Mouse (Mus musculus) MEL (cell line): Measurements from ENCODE around the gene Itk. TPM values are rescaled to one million over a fixed set of nuclear protein-coding genes. Genes with fewer than 3 reads are reported as not detected.

Experiments
- CTCF ChIP-seq, 3 experiments: IDR thresholded peaks in 2 of 3; conservative IDR thresholded peaks in 1 of 3; 2 replicates each; pipeline ENCODE4 v1.5.1; 2011 to 2012; ENCODE audit warnings: low read length in 3 of 3, low read depth in 2 of 3, mild to moderate bottlenecking in 2 of 3, improper control_type of control experiment in 1 of 3, inconsistent platforms in 1 of 3, mixed read lengths in 1 of 3, moderate library complexity in 1 of 3; ENCODE audit not compliant: control insufficient read depth in 1 of 3, insufficient read depth in 1 of 3, poor library complexity in 1 of 3, severe bottlenecking in 1 of 3
- E2F4 ChIP-seq: IDR thresholded peaks from 2 replicates; pipeline ENCODE4 v1.6.1; 2011; ENCODE audit warnings: low read depth, low read length, improper control_type of control experiment, borderline replicate concordance
- ELF1 ChIP-seq: IDR thresholded peaks from 2 replicates; pipeline ENCODE4 v1.6.1; 2014; ENCODE audit warnings: low read depth, mild to moderate bottlenecking, inconsistent platforms, low read length, improper control_type of control experiment, moderate library complexity
- EP300 ChIP-seq, 2 experiments: IDR thresholded peaks; 2 replicates each; pipeline ENCODE4 v1.6.1; 2011; ENCODE audit warnings: improper control_type of control experiment in 2 of 2, low read length in 2 of 2, low read depth in 1 of 2, mild to moderate bottlenecking in 1 of 2
- ETS1 ChIP-seq: IDR thresholded peaks from 2 replicates; pipeline ENCODE4 v1.6.1; 2012; ENCODE audit warnings: low read depth, mild to moderate bottlenecking, inconsistent platforms, low read length, improper control_type of control experiment, moderate library complexity
- GATA1 ChIP-seq: IDR thresholded peaks from 2 replicates; pipeline ENCODE4 v1.6.1; 2011; ENCODE audit warnings: low read depth, low read length, improper control_type of control experiment
- HCFC1 ChIP-seq: IDR thresholded peaks from 2 replicates; pipeline ENCODE4 v1.6.1; 2012; ENCODE audit warnings: low read depth, mild to moderate bottlenecking, inconsistent platforms, low read length, improper control_type of control experiment, moderate library complexity
- JUND ChIP-seq: IDR thresholded peaks from 2 replicates; pipeline ENCODE4 v1.6.1; 2011; ENCODE audit warnings: low read depth, mild to moderate bottlenecking, improper control_type of control experiment, low read length
- MAFK ChIP-seq: IDR thresholded peaks from 2 replicates; pipeline ENCODE4 v1.6.1; 2011; ENCODE audit warnings: low read depth, mild to moderate bottlenecking, low read length, improper control_type of control experiment, borderline replicate concordance
- MAX ChIP-seq: IDR thresholded peaks from 2 replicates; pipeline ENCODE4 v1.6.1; 2011; ENCODE audit warnings: low read length, improper control_type of control experiment
- MEF2A ChIP-seq: IDR thresholded peaks from 2 replicates; pipeline ENCODE4 v1.6.1; 2014; ENCODE audit warnings: low read depth, mild to moderate bottlenecking, inconsistent platforms, low read length, improper control_type of control experiment; ENCODE audit not compliant: poor library complexity, insufficient replicate concordance, severe bottlenecking; ENCODE audit errors: extremely low read depth
- MYB ChIP-seq: IDR thresholded peaks from 2 replicates; pipeline ENCODE4 v1.6.1; 2011; ENCODE audit warnings: mild to moderate bottlenecking, low read depth, low read length, improper control_type of control experiment
- MYC ChIP-seq: IDR thresholded peaks from 2 replicates; pipeline ENCODE4 v1.6.1; 2011; ENCODE audit warnings: low read depth, mild to moderate bottlenecking, low read length, improper control_type of control experiment, moderate library complexity
- NRF1 ChIP-seq: IDR thresholded peaks from 2 replicates; pipeline ENCODE4 v1.6.1; 2014; ENCODE audit warnings: low read depth, mild to moderate bottlenecking, inconsistent platforms, low read length, improper control_type of control experiment, moderate library complexity; ENCODE audit not compliant: poor library complexity, insufficient read depth, severe bottlenecking
- POLR2A ChIP-seq, 2 experiments: IDR thresholded peaks; 2 replicates each; pipeline ENCODE4 v1.6.1; 2011 to 2012; ENCODE audit warnings: low read length in 2 of 2, mild to moderate bottlenecking in 2 of 2, control low read depth in 1 of 2, improper control_type of control experiment in 1 of 2, low read depth in 1 of 2, moderate library complexity in 1 of 2; ENCODE audit not compliant: control insufficient read depth in 1 of 2, insufficient read depth in 1 of 2, poor library complexity in 1 of 2
- POLR2AphosphoS2 ChIP-seq: IDR thresholded peaks from 2 replicates; pipeline ENCODE4 v1.6.1; 2011; ENCODE audit warnings: low read length, improper control_type of control experiment
- RCOR1 ChIP-seq: IDR thresholded peaks from 2 replicates; pipeline ENCODE4 v1.6.1; 2012; ENCODE audit warnings: low read depth, mild to moderate bottlenecking, inconsistent platforms, low read length, improper control_type of control experiment
- SIN3A ChIP-seq: IDR thresholded peaks from 2 replicates; pipeline ENCODE4 v1.6.1; 2012; ENCODE audit warnings: low read length, improper control_type of control experiment, inconsistent platforms
- TCF12 ChIP-seq: IDR thresholded peaks from 2 replicates; pipeline ENCODE4 v1.6.1; 2014; ENCODE audit warnings: low read depth, mild to moderate bottlenecking, inconsistent platforms, low read length, improper control_type of control experiment, moderate library complexity
- USF1 ChIP-seq: IDR thresholded peaks from 2 replicates; pipeline ENCODE4 v1.6.1; 2014; ENCODE audit warnings: low read depth, mild to moderate bottlenecking, inconsistent platforms, low read length, improper control_type of control experiment, moderate library complexity
- USF2 ChIP-seq, 2 experiments: IDR thresholded peaks; 2 replicates each; pipeline ENCODE4 v1.6.1; 2011 to 2012; ENCODE audit warnings: improper control_type of control experiment in 2 of 2, low read length in 2 of 2, borderline replicate concordance in 1 of 2, inconsistent platforms in 1 of 2, low read depth in 1 of 2, mild to moderate bottlenecking in 1 of 2; ENCODE audit not compliant: insufficient read depth in 1 of 2
- ZKSCAN1 ChIP-seq: IDR thresholded peaks from 2 replicates; pipeline ENCODE4 v1.6.1; 2012; ENCODE audit warnings: low read depth, mild to moderate bottlenecking, inconsistent platforms, low read length, improper control_type of control experiment, moderate library complexity
- ZMIZ1 ChIP-seq: IDR thresholded peaks from 2 replicates; pipeline ENCODE4 v1.6.1; 2012; ENCODE audit warnings: low read depth, mild to moderate bottlenecking, inconsistent platforms, low read length, improper control_type of control experiment, moderate library complexity
- polyA plus RNA-seq, 2 experiments: library from polyadenylated mRNA; stranded (reverse) in 1 of 2; unstranded in 1 of 2; fragments of >175 nt in 1 of 2; fragments of >200 nt in 1 of 2; gene quantifications; 2 replicates each; pipeline versions ENCODE4 v1.2.1 to v1.2.4; 2012; ENCODE audit warnings: low replicate concordance in 2 of 2, low read depth in 1 of 2; ENCODE audit not compliant: insufficient read length in 2 of 2, insufficient read depth in 1 of 2, missing spikeins in 1 of 2
- total RNA-seq: library from RNA; depleted of rRNA; stranded (reverse); fragments of 300-350 nt; gene quantifications from 2 replicates; pipeline ENCODE4 v1.2.3, GENCODE M21; 2012

The Itk gene
- total and polyA plus RNA-seq, 3 experiments = not detected

GRCm38 (mm10) chr11:46311703-46312522, 77.4 kb downstream of the Itk start (continued):
- TF ChIP-seq ZKSCAN1 (no peak), MAX (no peak; the same call in 1 of the 2 replicates), SIN3A (peak; percentile 40), USF1 (no peak), POLR2A (IDR thresholded peaks at IDR 0.05; ENCODE audit: control insufficient read depth in 1 of 2, insufficient read depth in 1 of 2, low read depth in 1 of 2, low read length in 2 of 2, poor library complexity in 1 of 2) (peak; percentile 50 to 51; a peak in 2 of 4 replicates), ZMIZ1 (0 out of 2 replicates have a peak, but pooled peaks have one; percentile 59), ETS1 (no peak), MYC (no peak), NRF1 (peak; percentile 49; the same call in 1 of the 2 replicates), USF2 (IDR thresholded peaks at IDR 0.05; ENCODE audit: borderline replicate concordance in 1 of 2, insufficient read depth in 1 of 2, low read depth in 1 of 2, low read length in 2 of 2) (no peak), POLR2AphosphoS2 (no peak), ELF1 (0 out of 2 replicates have a peak, but pooled peaks have one; percentile 55), CTCF (IDR thresholded peaks at IDR 0.05 in 2 of 3, conservative IDR thresholded peaks at IDR 0.05 in 1 of 3; ENCODE audit: control insufficient read depth in 1 of 3, insufficient read depth in 1 of 3, low read depth in 2 of 3, low read length in 3 of 3, poor library complexity in 1 of 3, severe bottlenecking in 1 of 3) (peak in 2 of 3 experiments; percentile 1 to 2; a peak in 1 of 6 replicates), JUND (no peak), MEF2A (no peak), MYB (no peak), EP300 (IDR thresholded peaks at IDR 0.05; ENCODE audit: low read depth in 1 of 2, low read length in 2 of 2) (no peak), RCOR1 (no peak), MAFK (no peak), TCF12 (0 out of 2 replicates have a peak, but pooled peaks have one; percentile 1), HCFC1 (peak; percentile 54; the same call in 1 of the 2 replicates), E2F4 (no peak), GATA1 (no peak)
